Mouse (Mus musculus) heart, embryonic 14.5 days (tissue): ENCODE data around the gene Mpzl3. TPM values are rescaled to one million over a fixed set of nuclear protein-coding genes. Genes with fewer than 3 reads are reported as not detected.

Experiments
- ATAC-seq: fragments of 200-750 bp; cut with Nextera tagmentation; 2 replicates; pipeline ENCODE4 v1.8.0; 2017; ENCODE audit warnings: low read depth, moderate TSS enrichment; ENCODE audit not compliant: insufficient number of reproducible peaks, insufficient read depth, low FRiP score
- H3K27ac ChIP-seq, 2 experiments: fragments of 200-500 bp in 1 of 2; fragments of 300-500 bp in 1 of 2; sonication (generic) in 1 of 2; replicated peaks in 1 of 2; 2 replicates each; pipeline ENCODE4 v1.5.1; 2012 to 2014; ENCODE audit warnings: low read depth in 2 of 2, low read length in 2 of 2, control low read depth in 1 of 2, mild to moderate bottlenecking in 1 of 2, mixed read lengths in 1 of 2; ENCODE audit not compliant: control insufficient read depth in 1 of 2, insufficient read depth in 1 of 2
- H3K27me3 ChIP-seq: fragments of 300-500 bp; sonication (generic); 2 replicates; pipeline ENCODE4 v1.6.1; 2014; ENCODE audit warnings: mild to moderate bottlenecking, low read length, control low read depth; ENCODE audit not compliant: control insufficient read depth, insufficient read depth
- H3K36me3 ChIP-seq: fragments of 300-500 bp; sonication (generic); 2 replicates; pipeline ENCODE4 v1.6.1; 2014; ENCODE audit warnings: mild to moderate bottlenecking, control low read depth, low read length, mixed read lengths; ENCODE audit not compliant: control insufficient read depth, insufficient read depth
- H3K4me1 ChIP-seq, 2 experiments: fragments of 200-500 bp in 1 of 2; fragments of 300-500 bp in 1 of 2; sonication (generic) in 1 of 2; 2 replicates each; pipeline ENCODE4 v1.6.1; 2012 to 2014; ENCODE audit warnings: low read length in 2 of 2, control low read depth in 1 of 2, mixed read lengths in 1 of 2; ENCODE audit not compliant: control insufficient read depth in 2 of 2, insufficient read depth in 2 of 2
- H3K4me2 ChIP-seq: fragments of 300-500 bp; sonication (generic); 2 replicates; pipeline ENCODE4 v1.6.1; 2014; ENCODE audit warnings: mild to moderate bottlenecking, low read length
- H3K4me3 ChIP-seq, 2 experiments: fragments of 200-500 bp in 1 of 2; fragments of 300-500 bp in 1 of 2; sonication (generic) in 1 of 2; 2 replicates each; pipeline ENCODE4 v1.5.1; 2012 to 2014; ENCODE audit warnings: low read length in 2 of 2, mild to moderate bottlenecking in 2 of 2, control low read depth in 1 of 2, low read depth in 1 of 2, moderate library complexity in 1 of 2; ENCODE audit not compliant: control insufficient read depth in 1 of 2, insufficient read depth in 1 of 2
- H3K9ac ChIP-seq: fragments of 300-500 bp; sonication (generic); 2 replicates; pipeline ENCODE4 v1.6.1; 2014; ENCODE audit warnings: mild to moderate bottlenecking, low read length
- H3K9me3 ChIP-seq: fragments of 300-500 bp; sonication (generic); 2 replicates; pipeline ENCODE4 v1.6.1; 2016; ENCODE audit warnings: low read length, control low read depth; ENCODE audit not compliant: control insufficient read depth
- WGBS: fragments of 180-500 bp; shearing (Covaris S2); extraction: QIAGEN DNeasy Blood & Tissue Kit; methylation state at CpG from one replicate; pipeline ENCODE4 v1.1.7; 2014; 5-methylcytosine and 5-hydroxymethylcytosine counted together
- polyA plus RNA-seq: library from polyadenylated mRNA; unstranded; fragments of >200 nt; fragmentation: Nextera tagmentation; extraction: Ambion mirVana; gene quantifications from 2 replicates; pipeline ENCODE4 v1.2.1, GENCODE M21; 2014

The Mpzl3 gene
- polyA plus RNA-seq, 1 experiment from 2014 or later = 1.5 TPM

GRCm38 (mm10) chr9:45015841-45016240, 39.1 kb upstream of the Mpzl3 start:
- no peaks in the 10 kb centered on the region for H3K4me1 ChIP-seq
- no peak overlapping the region for H3K4me2 ChIP-seq
- no peaks in the 10 kb centered on the region for H3K36me3 ChIP-seq
- WGBS = 70% methylated on average over 3 of the region's 3 CpGs
- no peak overlapping the region for H3K27ac ChIP-seq
- H3K9ac ChIP-seq = no peak overlapping the region
- no peak for ATAC-seq
- H3K27me3 ChIP-seq = 0 out of 2 replicates have a peak, but pooled peaks cover 5% of the 10 kb centered on the region
- no peaks in the 10 kb centered on the region for H3K9me3 ChIP-seq
- H3K4me3 ChIP-seq = no peak overlapping the region

DNA sequence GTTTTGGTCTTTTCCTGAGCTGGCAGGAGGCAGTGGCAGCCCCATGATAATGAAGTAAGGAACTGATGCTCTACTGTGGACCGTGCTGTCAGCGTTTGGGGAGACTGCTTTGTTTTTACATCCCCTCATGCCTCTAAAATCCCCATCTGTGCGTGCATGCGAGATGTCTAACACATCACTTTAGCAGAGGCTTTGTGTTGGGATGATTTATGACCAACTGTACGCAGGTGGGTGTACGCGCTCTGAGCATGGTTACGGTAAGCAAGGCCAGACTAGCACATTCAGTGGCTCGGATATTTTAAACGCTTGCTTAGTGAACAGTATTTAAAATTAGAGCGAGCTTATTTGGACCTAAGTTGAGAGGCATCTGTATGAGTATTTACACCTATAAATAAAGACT, 37.0 kb upstream of the Mpzl3 start:
- Histone ChIP-seq H3K36me3 (no peaks in the 10 kb centered on the region), H3K4me1 (no peaks in the 10 kb centered on the region), H3K4me3 (no peak overlapping the region), H3K27me3 (peaks cover under 1% of the 10 kb centered on the region; the same call in 1 of the 2 replicates), H3K9me3 (no peaks in the 10 kb centered on the region), H3K27ac (no peak overlapping the region), H3K9ac (no peak overlapping the region), H3K4me2 (no peak overlapping the region)
- WGBS = 81% methylated on average over 11 of the region's 11 CpGs
- no peak for ATAC-seq

DNA sequence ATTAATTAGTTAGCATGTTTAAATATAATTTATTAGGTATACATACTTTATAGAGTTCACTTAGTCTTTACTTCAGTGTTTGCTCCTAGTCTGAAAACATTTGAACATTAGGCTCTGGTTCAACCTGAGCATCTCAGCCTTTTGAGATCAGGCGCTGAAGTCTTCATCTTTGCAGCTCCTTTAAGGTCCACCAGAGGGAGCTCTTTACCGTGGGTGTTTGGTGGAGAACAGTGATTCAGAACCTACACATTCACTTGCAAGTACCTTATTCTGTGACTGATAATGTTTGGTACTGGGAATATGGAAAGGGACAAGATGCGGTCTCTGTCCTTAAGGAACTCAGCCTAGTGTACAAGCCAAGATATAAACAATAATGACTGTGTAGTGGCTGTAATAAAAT, 32.2 kb upstream of the Mpzl3 start:
- H3K27me3 ChIP-seq = peaks cover 20% of the 10 kb centered on the region
- H3K4me2 ChIP-seq = no peak overlapping the region
- H3K4me1 ChIP-seq = no peaks in the 10 kb centered on the region
- H3K27ac ChIP-seq = no peak overlapping the region
- no peak overlapping the region for H3K4me3 ChIP-seq
- no peak overlapping the region for H3K9ac ChIP-seq
- H3K36me3 ChIP-seq = no peaks in the 10 kb centered on the region
- 11% methylated on average over 3 of the region's 3 CpGs for WGBS
- no peaks in the 10 kb centered on the region for H3K9me3 ChIP-seq
- no peak for ATAC-seq

DNA sequence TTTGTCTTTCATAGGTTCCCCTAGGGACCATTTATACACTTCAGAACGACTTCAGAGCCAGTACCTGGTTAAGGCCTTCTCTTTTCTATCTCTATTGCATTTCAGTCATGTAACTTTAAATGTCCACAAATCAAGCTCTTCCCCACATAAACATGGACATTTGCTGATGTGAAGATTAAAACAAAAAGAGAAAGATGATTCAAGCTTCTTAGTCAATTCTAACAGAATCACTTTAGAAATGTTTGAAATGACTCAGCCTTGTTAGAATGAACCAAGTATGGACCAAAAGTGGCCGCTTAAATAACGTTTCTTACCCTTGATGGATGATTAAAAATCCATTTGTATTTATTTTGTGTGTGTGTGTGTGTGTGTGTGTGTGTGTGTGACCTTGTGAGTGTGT, 31.3 kb upstream of the Mpzl3 start:
- 68% methylated on average over 3 of the region's 3 CpGs for WGBS
- Histone ChIP-seq H3K27me3 (peaks cover 26% of the 10 kb centered on the region), H3K4me1 (no peaks in the 10 kb centered on the region), H3K4me3 (no peak overlapping the region), H3K4me2 (no peak overlapping the region), H3K9ac (no peak overlapping the region), H3K9me3 (no peaks in the 10 kb centered on the region), H3K27ac (no peak overlapping the region), H3K36me3 (no peaks in the 10 kb centered on the region)
- ATAC-seq = no peak

DNA sequence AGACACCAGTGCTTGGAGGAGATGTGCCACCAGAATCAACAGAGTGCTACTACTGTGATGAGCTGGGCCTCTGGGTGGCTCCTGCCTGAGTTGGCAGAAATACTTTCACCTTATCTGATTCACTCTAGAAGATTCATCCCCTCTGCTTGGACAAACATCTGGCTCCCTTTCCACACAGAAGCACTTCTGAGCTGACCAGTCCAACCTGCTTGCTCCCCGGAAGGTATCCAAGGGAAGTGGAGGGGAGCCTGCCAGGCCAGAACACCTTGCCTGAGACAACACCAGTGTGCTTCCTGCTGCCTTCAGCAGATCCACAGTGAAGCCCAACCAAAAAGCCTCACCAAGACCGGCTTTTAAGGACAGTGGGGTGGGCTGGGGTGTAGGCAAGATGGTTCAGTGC, 30.8 kb upstream of the Mpzl3 start:
- Histone ChIP-seq H3K9me3 (no peaks in the 10 kb centered on the region), H3K9ac (no peak overlapping the region), H3K4me2 (no peak overlapping the region), H3K27ac (no peak overlapping the region), H3K4me3 (no peak overlapping the region), H3K27me3 (peaks cover 29% of the 10 kb centered on the region), H3K36me3 (no peaks in the 10 kb centered on the region), H3K4me1 (no peaks in the 10 kb centered on the region)
- whole genome bisulfite sequencing = 67% methylated on average over 2 of the region's 2 CpGs
- ATAC-seq = no peak

DNA sequence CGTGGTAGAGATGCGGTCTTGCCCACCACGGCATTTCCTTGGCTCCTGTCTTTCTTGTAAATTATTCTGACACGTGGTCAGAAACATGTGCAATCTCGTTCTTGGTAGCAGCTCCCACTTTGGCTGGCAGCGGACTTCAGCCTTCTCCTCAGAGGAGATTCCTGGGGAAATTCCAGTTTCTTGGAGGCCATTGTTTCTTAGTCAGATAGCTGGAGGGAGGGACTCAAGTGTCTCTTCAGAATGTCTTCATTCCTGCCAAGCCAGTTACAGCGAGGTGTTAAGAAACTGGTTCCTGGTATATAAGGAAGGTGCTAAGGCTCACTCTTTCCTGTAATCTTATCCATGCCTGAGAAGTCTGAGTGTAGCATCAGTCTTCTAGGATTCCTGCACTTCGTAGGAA, 27.6 kb upstream of the Mpzl3 start:
- Histone ChIP-seq H3K9me3 (no peaks in the 10 kb centered on the region), H3K4me1 (no peaks in the 10 kb centered on the region), H3K27ac (no peak overlapping the region), H3K4me2 (no peak overlapping the region), H3K4me3 (no peak overlapping the region), H3K36me3 (no peaks in the 10 kb centered on the region), H3K9ac (no peak overlapping the region), H3K27me3 (peaks cover 42% of the 10 kb centered on the region)
- WGBS = 63% methylated on average over 8 of the region's 8 CpGs
- ATAC-seq = no peak

- Histone ChIP-seq H3K4me3 (no peak overlapping the region), H3K4me2 (no peak overlapping the region), H3K36me3 (no peaks in the 10 kb centered on the region), H3K27ac (no peak overlapping the region), H3K9me3 (no peaks in the 10 kb centered on the region), H3K4me1 (no peaks in the 10 kb centered on the region), H3K27me3 (peaks cover 36% of the 10 kb centered on the region), H3K9ac (no peak overlapping the region)
- no peak for ATAC-seq
- 46% methylated on average over 6 of the region's 6 CpGs for WGBS
Measured at GRCm38 (mm10) chr9:45030341-45030740, 24.6 kb upstream of the Mpzl3 start.

GRCm38 (mm10) chr9:45032261-45032660, 22.7 kb upstream of the Mpzl3 start:
- H3K9ac ChIP-seq = no peak overlapping the region
- no peak for ATAC-seq

More at GRCm38 (mm10) chr9:45032261-45032660, 22.7 kb upstream of the Mpzl3 start:
- Histone ChIP-seq H3K27me3 (peaks cover 27% of the 10 kb centered on the region), H3K9me3 (no peaks in the 10 kb centered on the region), H3K4me1 (no peaks in the 10 kb centered on the region), H3K27ac (no peak overlapping the region), H3K4me2 (no peak overlapping the region), H3K4me3 (no peak overlapping the region), H3K36me3 (no peaks in the 10 kb centered on the region)
- 50% methylated on average over 2 of the region's 2 CpGs for WGBS
